Mouse (Mus musculus) hematopoietic stem cell, adult 5-6 weeks (primary cell): Measurements from ENCODE around the gene Drg1. TPM values are rescaled to one million over a fixed set of nuclear protein-coding genes. Genes with fewer than 3 reads are reported as not detected.
"Not testable (repeated sequence)": the region's sequence is repeated elsewhere in the genome, so short reads cannot be mapped to it uniquely, and the experiment has no call there.

Source experiments
- ATAC-seq, 2 experiments: fragments of 125-278 bp in 1 of 2; replicated peaks in 1 of 2; 2 replicates each; pipeline ENCODE4 v1.8.0; 2016 to 2017; ENCODE audit warnings: inconsistent platforms in 2 of 2, mild to moderate bottlenecking in 2 of 2, moderate number of reproducible peaks in 2 of 2, low read depth in 1 of 2, moderate TSS enrichment in 1 of 2; ENCODE audit not compliant: low FRiP score in 2 of 2, poor library complexity in 2 of 2, severe bottlenecking in 2 of 2, insufficient read depth in 1 of 2, low TSS enrichment in 1 of 2
- total RNA-seq: library from RNA; stranded (forward); fragments of 172-1452, 232-1000 nt; gene quantifications from 2 replicates; pipeline ENCODE4 v1.2.3, GENCODE M21; 2017

The Drg1 gene
- total RNA-seq, 1 experiment from 2014 or later: 143 TPM

DNA sequence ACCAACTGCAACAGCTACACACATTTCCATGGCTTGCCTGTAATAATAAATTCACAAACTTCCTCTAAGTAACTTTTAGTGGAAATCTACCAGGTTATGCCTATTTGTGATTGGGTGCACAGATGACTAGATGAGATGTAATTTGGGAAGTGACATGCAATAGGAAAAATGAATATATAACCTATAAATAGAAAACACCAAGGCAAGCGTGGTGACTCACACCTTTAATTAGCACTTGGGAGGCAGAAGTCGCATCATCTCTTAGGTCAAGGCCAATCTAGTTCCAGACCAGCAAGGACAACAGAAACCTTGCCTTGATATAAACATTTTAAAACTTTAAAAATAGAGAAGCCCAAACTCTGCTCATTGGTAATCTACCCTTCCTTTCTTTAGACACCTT lies 18.8 kb downstream of the Drg1 start:
- ATAC-seq: no peak

DNA sequence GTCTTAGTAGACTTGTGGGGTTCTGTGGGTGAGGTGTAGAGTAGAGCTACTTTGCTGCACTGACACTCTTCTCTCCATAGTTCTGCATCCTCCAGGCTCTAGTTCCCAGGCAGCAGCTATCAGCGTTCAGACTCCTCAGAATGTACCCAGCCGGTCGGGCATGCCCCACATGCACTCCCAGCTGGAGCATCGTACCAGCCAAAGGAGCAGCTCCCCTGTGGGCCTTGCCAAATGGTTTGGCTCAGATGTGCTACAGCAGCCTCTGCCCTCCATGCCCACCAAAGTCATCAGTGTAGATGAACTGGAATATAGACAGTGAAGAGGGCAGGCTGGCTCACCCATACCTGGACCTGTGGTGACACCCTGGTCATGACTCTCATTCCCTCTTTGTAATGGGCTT lies 22.4 kb downstream of the Drg1 start:
- no peak for ATAC-seq

DNA sequence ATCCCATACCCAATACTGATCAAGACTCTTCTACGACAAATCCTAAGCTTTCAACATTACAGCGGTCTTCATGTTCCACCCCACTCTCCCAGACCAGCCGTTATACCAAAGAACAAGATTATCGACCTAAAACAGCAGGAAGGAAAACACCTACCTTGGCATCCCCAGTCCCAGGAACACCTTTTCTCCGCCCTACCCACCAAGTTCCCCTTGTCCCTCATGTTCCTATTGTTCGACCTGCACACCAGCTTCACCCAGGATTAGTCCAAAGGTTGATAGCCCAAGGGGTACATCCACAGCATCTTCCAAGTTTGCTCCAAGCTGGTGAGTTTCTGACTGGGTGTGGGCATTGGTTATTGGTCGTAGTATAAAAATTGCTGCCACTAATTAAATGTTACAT lies 23.8 kb downstream of the Drg1 start:
- ATAC-seq: no peak

DNA sequence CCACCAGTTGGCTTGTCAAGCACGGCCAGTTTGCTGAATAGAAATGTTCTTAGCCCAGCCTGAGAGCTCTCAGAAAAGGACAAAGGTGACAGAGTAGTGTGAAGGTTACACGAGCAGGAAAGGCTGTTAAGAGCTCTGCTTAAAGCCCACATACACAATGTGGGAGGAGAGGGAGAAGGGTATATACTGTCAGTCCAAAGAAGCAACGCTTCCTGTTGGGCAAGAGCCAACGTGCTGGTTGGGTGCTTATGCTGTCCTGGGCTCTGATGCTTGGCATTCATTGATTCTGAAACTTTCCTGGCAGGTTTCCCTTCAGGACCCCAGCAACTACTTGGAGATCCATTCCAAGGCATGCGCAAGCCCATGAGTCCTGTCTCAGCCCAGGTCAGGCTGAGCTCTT lies 30.9 kb downstream of the Drg1 start:
- ATAC-seq: no peak

DNA sequence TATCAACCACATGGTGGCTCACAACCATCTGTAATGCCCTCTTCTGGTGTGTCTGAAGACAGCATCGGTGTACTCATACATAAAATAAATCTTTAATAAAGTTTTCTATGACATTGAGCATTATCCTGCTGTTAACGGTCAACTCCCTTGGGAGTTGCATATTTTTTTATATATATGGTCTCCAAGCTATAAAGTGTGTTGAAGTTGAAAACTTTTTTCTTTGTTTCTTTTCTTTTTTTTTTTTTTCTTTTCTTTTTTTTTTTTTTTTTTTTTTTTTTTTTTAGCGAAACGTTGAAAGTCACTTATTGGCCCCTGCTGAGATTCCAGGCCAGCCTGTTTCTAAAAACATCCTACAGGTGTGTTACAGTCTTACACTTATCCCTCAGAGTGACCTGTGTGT lies 32.5 kb downstream of the Drg1 start:
- ATAC-seq: no peak

DNA sequence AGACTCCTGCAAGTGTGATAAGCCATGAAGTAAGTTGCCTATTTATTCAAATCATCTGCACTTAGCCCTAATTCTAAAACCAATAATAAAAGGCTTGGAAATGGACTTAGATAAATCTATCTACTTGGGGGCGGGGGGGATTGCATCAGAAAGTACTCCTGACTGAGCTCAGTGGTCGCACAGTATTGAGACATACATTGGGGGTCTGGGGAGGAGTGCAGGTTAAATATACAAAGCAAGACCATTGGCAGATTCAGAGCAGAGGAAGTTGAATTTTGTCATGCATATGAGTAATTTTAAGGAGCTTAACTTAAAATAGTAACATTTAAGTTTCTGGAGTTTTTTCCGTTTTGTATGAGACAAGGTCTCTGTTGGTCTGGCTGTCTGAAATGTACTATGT lies 34.0 kb downstream of the Drg1 start:
- no peak for ATAC-seq

DNA sequence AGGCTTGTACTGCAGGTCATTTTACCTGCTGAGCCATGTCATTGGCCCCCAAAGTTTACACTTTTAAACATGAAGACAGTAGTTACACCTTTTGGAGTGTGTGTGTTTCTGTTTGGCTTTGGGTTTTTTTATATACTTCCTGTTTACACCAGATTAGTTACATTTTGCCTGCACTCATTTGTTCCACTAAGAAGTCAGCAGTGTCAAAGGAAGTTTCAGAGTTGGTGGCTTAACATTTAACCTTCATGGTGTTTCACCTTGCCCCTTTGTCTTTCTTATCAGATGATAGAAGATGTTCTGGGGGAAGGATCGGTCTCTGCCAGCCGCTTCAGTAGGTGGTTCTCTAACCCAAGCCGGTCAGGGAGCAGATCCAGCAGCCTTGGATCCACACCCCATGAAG lies 39.1 kb downstream of the Drg1 start:
- ATAC-seq: no peak

DNA sequence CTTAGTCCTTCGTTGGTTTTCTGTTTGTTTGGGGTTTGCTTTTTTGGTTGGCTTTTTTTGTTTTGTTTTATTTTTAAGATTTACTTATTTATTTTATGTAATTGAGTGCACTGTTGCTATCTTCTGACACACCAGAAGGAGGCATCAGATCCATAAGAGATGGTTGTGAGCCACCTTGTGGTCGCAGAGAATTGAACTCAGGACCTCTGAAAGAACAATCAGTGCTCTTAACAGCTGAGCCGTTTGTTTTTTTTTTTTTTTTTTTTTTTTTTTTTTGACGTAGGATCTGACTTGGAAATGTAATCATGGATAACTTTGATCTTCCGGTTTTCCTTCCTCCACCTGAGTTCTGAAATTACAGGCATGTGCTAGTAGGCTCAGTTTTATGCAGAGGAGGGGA lies 43.1 kb downstream of the Drg1 start:
- ATAC-seq: no peak

DNA sequence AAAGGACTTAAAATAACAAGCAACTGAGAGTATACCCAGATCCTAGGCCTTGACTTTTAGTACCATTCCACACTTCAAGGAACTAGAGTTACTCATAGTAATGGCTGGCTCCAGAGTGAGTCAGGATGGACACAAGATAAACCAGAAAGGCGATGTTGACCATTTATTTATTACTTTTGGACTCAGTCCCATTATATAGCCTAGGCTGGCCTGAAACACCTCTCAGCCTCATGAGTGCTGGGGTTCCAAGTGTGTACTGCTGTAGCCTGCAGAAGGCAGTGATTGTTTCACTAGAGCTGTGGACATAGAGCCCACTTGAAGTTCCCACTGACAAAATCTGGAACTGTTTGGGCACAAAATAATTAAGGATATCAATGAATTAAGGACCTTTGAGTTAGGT lies 53.7 kb downstream of the Drg1 start:
- ATAC-seq: no peak

DNA sequence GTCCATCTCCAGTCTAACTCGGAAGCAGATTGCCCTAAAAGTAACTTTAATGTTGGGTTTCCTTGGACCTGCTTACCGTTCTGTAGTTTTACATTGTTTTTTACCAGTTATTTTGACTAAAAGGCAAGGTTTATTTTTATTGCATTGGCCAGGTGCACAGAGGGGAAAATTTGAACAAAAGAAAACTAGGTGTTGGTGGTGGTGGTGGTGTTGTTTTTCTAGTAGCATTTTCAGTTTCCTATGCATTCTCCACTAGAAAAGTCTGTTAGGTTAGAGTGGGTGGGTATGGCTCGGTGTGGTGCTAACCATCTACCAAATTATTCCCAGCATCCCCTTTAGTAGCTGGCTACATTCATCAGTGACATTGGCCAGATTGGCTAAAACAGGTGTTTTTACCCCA lies 59.4 kb downstream of the Drg1 start:
- no peak for ATAC-seq

DNA sequence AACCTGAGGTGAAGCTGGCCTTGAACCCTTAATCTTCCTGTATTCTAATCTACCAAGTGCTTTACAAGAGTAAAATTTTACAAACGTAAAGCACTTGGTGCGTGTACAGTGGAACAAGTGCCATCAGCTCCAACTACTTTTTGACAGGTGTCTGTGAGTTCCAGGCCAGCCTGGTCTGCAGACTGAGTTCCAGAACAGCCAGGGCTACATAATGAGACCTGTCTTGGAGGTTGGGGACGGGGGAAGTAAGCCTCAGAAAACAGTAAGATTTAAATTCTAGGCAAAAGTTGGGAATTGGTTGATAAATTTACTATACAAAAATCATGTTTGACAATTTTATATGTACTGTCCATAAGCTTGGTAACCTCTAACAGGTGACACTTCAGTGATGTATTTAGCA lies 61.0 kb downstream of the Drg1 start:
- no peak for ATAC-seq

DNA sequence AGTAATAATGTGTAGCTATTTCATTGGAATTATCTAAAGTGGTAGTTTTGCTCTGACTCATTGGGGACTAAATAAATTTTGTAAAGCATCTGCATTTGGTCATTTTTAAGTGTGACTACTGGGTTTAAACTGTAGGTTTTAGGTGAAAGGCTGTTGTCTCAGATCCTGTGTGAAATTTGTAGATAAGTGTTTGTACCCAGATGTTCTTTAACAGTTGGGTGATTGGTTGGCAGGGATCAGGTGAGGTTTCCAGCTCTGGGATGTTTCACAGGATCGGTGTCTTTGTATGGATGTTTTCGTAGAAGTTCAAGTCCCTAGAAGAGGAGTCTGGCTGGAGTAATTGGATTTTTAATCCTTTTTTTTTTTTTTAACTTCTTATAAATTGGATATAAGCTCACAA lies 62.4 kb downstream of the Drg1 start:
- ATAC-seq: no peak

DNA sequence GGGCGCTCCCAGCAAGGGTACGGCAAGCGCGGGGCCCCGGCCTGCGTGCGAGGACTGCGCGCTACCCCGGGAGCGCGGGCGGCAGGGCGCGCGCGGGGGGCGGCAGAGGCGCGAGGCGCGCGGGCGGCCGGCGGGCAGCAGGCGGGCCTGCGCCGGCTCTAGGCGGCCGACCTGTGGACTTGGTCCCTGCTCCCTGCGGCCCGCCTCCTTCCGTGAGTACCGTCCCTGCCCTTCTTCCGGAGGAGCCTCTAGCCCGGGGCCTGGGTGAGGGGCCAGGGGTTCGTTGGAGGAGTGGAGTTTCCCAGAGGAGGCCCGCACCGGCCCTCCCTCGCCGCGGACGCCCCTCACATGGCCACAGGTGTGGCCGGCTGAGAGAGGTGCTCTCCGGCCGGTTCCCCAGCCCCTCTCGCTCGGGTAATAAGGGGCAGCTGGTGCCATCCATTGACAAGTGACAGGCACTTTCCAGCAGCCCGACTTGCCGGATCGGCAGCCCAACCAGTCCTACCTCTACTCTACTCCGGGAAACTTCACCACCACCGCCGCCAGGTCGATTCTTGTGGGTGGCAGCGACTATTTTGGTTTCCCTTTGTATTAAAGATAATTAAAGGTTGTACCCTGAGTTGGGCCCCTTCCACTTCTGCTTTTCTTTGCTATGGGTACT lies 63.3 kb downstream of the Drg1 start:
- peak; percentile 13 to 26; a peak in 2 of 4 replicates for ATAC-seq

DNA sequence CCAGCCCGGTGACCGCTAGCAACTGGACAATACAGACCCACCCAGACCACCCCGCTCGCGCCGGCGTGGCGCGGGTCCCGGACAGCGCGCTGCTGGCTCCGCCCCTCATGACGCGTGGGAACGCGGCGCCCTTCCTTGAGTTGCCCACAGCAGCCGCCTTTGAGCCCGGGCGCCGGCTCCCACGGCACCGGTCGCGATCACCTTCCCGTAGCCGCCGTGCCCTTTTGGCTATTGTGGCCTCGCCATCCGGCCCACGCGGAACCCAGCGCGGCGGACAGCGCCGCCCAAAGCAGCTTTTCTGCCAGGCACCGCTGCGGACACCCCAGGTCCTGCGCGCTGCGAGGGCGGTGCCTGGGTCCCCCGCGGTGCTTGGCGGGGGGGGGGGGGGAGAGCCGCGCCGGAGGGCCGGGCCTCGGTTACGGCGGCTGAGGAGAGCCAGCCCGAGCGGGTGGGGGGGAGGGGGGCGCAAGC lies 63.9 kb downstream of the Drg1 start, which contains the start of gene Eif4enif1:
Gene Eif4enif1, plus strand, starts transcription at position 162 of the 471 bp plus-strand sequence.
- peak in 1 of 2 experiments; percentile 16; a peak in 1 of 4 replicates for ATAC-seq

DNA sequence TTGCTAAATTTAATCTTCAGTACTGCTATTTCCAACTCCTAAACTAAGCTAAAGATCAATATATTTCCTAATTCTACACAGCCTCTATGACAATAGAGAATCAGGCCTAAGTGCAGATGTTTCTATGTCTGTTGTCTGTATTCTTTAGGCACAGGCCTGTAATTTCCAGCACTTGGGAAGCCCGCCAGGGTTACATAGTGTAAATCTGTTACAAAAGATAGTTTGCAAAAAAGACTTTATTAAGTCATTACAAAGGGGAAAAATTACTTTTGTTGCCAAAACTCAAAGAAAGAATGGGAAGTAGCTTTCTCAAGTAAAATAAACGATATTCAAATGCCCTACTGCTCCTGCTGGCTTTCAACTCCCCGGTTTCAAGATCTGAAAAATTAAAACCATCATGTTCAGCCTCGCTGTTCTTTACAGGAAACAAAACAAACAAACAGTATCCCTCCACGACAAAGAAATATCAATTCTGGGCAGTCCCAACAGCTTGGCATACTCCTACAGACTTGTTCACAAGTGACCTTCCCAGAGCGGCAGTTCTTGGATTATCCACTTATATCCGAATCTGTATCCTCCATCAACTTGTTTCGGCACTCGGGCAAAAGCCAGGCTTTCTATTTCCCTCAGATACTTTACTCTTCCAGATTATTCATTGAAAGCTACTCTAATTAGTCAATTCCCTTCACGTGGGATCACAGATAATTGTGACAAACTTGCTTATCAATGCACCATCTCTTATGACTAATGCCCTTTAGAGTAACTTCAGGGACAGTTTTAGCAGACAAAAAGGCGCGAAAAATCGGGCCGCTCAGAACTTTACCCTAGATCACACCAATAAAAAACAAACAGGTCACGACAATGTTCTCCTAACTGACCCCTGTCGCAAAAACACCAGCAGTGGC lies 64.6 kb downstream of the Drg1 start:
- no peak for ATAC-seq

DNA sequence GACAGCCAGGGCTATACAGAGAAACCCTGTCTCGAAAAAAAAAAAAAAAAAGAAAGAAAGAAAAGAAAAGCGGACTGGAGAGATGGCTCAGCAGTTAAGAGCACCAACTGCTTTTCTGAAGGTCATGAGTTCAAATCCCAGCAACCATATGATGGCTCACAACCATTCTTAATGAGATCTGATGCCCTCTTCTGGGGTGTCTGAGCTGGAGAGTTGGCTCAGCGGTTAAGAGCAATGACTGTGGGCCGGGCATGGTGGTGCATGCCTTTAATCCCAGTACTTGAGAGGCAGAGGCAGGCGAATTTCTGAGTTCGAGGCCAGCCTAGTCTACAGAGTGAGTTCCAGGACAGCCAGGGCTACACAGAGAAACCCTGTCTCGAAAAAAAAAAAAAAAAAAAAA lies 65.6 kb downstream of the Drg1 start:
- not testable (repeated sequence) for ATAC-seq

DNA sequence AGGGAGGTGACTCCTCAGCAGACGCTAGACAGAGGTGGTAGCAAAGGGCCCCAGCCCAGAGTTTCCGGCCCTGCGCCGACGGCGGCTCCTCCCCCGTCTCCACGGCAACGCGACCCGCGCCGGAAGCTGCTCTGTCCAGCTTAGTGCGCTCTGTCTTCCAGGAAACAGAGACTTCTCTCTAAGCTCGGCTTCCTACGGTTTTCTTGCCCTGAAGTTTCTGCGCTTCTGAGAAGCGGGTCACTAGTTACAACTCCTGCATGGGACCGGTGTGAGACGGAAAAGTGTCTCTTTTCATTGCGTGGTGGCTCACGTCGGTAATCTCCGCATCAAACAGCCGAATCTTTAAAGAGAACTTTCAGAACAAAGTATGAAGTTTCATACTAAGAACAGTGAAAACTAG lies 72.9 kb downstream of the Drg1 start, which contains the start of gene Sfi1:
Gene Sfi1, minus strand, starts transcription at position 101 of the 400 bp plus-strand sequence.
- ATAC-seq: no peak

DNA sequence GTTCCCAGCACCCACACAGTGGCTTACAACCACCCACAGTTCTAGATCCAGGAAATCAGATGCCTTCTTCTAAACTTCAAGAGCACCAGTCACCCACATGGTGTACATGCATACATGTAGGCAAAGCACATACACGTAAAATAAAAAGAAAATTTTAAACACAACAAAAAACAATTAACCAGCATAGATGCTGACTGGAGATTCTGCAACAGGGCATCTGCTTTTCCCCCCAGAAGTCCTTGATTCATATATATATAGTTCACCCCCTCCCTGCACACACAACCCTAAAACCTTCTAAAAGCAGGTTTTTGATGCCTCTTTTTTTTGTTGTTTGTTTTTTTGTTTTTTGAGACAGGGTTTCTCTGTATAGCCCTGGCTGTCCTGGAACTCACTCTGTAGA lies 83.5 kb downstream of the Drg1 start:
- ATAC-seq: not testable (repeated sequence)
